Mouse (Mus musculus): ENCODE data around the gene Dmxl2.

- TF ChIP-seq POLR2A (IDR thresholded peaks at IDR 0.05; ENCODE audit: low read depth, low read length) (no peak), CTCF (IDR thresholded peaks at IDR 0.05; ENCODE audit: extremely low read depth, insufficient read length, insufficient replicate concordance, low read depth, low read length) (no peak)
Observed at GRCm38 (mm10) chr9:54527694-54528093, 26.3 kb upstream of the Dmxl2 start.
